Mouse (Mus musculus) MEL (cell line): ENCODE data around the gene Olfr820. TPM values are rescaled to one million over a fixed set of nuclear protein-coding genes. Genes with fewer than 3 reads are reported as not detected.
"Not testable (repeated sequence)": the region's sequence is repeated elsewhere in the genome, so short reads cannot be mapped to it uniquely, and the experiment has no call there.

Experiments used
- DNase-seq: peaks from one replicate; pipeline ENCODE4 v3.0.0; 2011; ENCODE audit warnings: low read depth, low spot score
- H3K27ac ChIP-seq: 2 replicates; pipeline ENCODE4 v1.5.1; 2012; ENCODE audit warnings: low read depth, mild to moderate bottlenecking, control low read depth, low read length, moderate library complexity; ENCODE audit not compliant: control insufficient read depth
- H3K27me3 ChIP-seq, 2 experiments: fragments of 150-350 bp in 1 of 2; sonication (generic) in 1 of 2; 2 replicates each; pipeline ENCODE4 v1.6.1; 2012; ENCODE audit warnings: low read length in 2 of 2, mild to moderate bottlenecking in 2 of 2, improper control_type of control experiment in 1 of 2, moderate library complexity in 1 of 2; ENCODE audit not compliant: insufficient read depth in 2 of 2, control insufficient read depth in 1 of 2
- H3K36me3 ChIP-seq, 2 experiments: 2 replicates each; pipeline ENCODE4 v1.6.1; 2012 to 2014; ENCODE audit warnings: low read length in 2 of 2, improper control_type of control experiment in 1 of 2, inconsistent platforms in 1 of 2, mild to moderate bottlenecking in 1 of 2; ENCODE audit not compliant: insufficient read depth in 2 of 2, control insufficient read depth in 1 of 2
- H3K4me1 ChIP-seq, 2 experiments: fragments of 150-350 bp in 1 of 2; sonication (generic) in 1 of 2; 2 replicates each; pipeline ENCODE4 v1.6.1; 2012; ENCODE audit warnings: low read length in 2 of 2, improper control_type of control experiment in 1 of 2, mild to moderate bottlenecking in 1 of 2; ENCODE audit not compliant: insufficient read depth in 2 of 2, control insufficient read depth in 1 of 2
- H3K4me3 ChIP-seq, 2 experiments: fragments of 150-350 bp in 1 of 2; sonication (generic) in 1 of 2; 2 replicates each; pipeline ENCODE4 v1.5.1; 2012; ENCODE audit warnings: low read depth in 2 of 2, low read length in 2 of 2, mild to moderate bottlenecking in 2 of 2, moderate library complexity in 2 of 2, control low read depth in 1 of 2, improper control_type of control experiment in 1 of 2; ENCODE audit not compliant: control insufficient read depth in 1 of 2, insufficient read depth in 1 of 2
- H3K79me2 ChIP-seq: 2 replicates; pipeline ENCODE4 v1.6.1; 2012; ENCODE audit warnings: mild to moderate bottlenecking, low read length, moderate library complexity; ENCODE audit not compliant: control insufficient read depth, poor library complexity, insufficient read depth
- H3K9ac ChIP-seq: 2 replicates; pipeline ENCODE4 v1.6.1; 2012; ENCODE audit warnings: low read depth, mild to moderate bottlenecking, control low read depth, low read length, moderate library complexity; ENCODE audit not compliant: control insufficient read depth, poor library complexity, severe bottlenecking
- H3K9me3 ChIP-seq: fragments of 150-350 bp; sonication (generic); replicated peaks from 2 replicates; pipeline ENCODE4 v1.6.1; 2012; ENCODE audit warnings: mild to moderate bottlenecking, low read length, improper control_type of control experiment, moderate library complexity; ENCODE audit not compliant: insufficient read depth
- BHLHE40 ChIP-seq: IDR thresholded peaks from 2 replicates; pipeline ENCODE4 v1.6.1; 2012; ENCODE audit warnings: low read depth, mild to moderate bottlenecking, inconsistent platforms, low read length, improper control_type of control experiment, borderline replicate concordance
- CHD1 ChIP-seq: IDR thresholded peaks from 2 replicates; pipeline ENCODE4 v1.6.1; 2012; ENCODE audit warnings: low read depth, mild to moderate bottlenecking, inconsistent platforms, low read length, improper control_type of control experiment
- CHD2 ChIP-seq: IDR thresholded peaks from 2 replicates; pipeline ENCODE4 v1.6.1; 2011; ENCODE audit warnings: low read length, improper control_type of control experiment
- EP300 ChIP-seq, 2 experiments: IDR thresholded peaks; 2 replicates each; pipeline ENCODE4 v1.6.1; 2011; ENCODE audit warnings: improper control_type of control experiment in 2 of 2, low read length in 2 of 2, low read depth in 1 of 2, mild to moderate bottlenecking in 1 of 2
- ETS1 ChIP-seq: IDR thresholded peaks from 2 replicates; pipeline ENCODE4 v1.6.1; 2012; ENCODE audit warnings: low read depth, mild to moderate bottlenecking, inconsistent platforms, low read length, improper control_type of control experiment, moderate library complexity
- GATA1 ChIP-seq: IDR thresholded peaks from 2 replicates; pipeline ENCODE4 v1.6.1; 2011; ENCODE audit warnings: low read depth, low read length, improper control_type of control experiment
- JUND ChIP-seq: IDR thresholded peaks from 2 replicates; pipeline ENCODE4 v1.6.1; 2011; ENCODE audit warnings: low read depth, mild to moderate bottlenecking, improper control_type of control experiment, low read length
- MYB ChIP-seq: IDR thresholded peaks from 2 replicates; pipeline ENCODE4 v1.6.1; 2011; ENCODE audit warnings: mild to moderate bottlenecking, low read depth, low read length, improper control_type of control experiment
- MYC ChIP-seq: IDR thresholded peaks from 2 replicates; pipeline ENCODE4 v1.6.1; 2011; ENCODE audit warnings: low read depth, mild to moderate bottlenecking, low read length, improper control_type of control experiment, moderate library complexity
- NELFE ChIP-seq: IDR thresholded peaks from 2 replicates; pipeline ENCODE4 v1.6.1; 2011; ENCODE audit warnings: low read depth, low read length, improper control_type of control experiment
- NRF1 ChIP-seq: IDR thresholded peaks from 2 replicates; pipeline ENCODE4 v1.6.1; 2014; ENCODE audit warnings: low read depth, mild to moderate bottlenecking, inconsistent platforms, low read length, improper control_type of control experiment, moderate library complexity; ENCODE audit not compliant: poor library complexity, insufficient read depth, severe bottlenecking
- POLR2A ChIP-seq, 2 experiments: IDR thresholded peaks; 2 replicates each; pipeline ENCODE4 v1.6.1; 2011 to 2012; ENCODE audit warnings: low read length in 2 of 2, mild to moderate bottlenecking in 2 of 2, control low read depth in 1 of 2, improper control_type of control experiment in 1 of 2, low read depth in 1 of 2, moderate library complexity in 1 of 2; ENCODE audit not compliant: control insufficient read depth in 1 of 2, insufficient read depth in 1 of 2, poor library complexity in 1 of 2
- RAD21 ChIP-seq: IDR thresholded peaks from 2 replicates; pipeline ENCODE4 v1.6.1; 2011; ENCODE audit warnings: mild to moderate bottlenecking, low read depth, low read length, improper control_type of control experiment
- RCOR1 ChIP-seq: IDR thresholded peaks from 2 replicates; pipeline ENCODE4 v1.6.1; 2012; ENCODE audit warnings: low read depth, mild to moderate bottlenecking, inconsistent platforms, low read length, improper control_type of control experiment
- SMC3 ChIP-seq: IDR thresholded peaks from 2 replicates; pipeline ENCODE4 v1.6.1; 2011; ENCODE audit warnings: low read depth, low read length, improper control_type of control experiment
- TAL1 ChIP-seq: IDR thresholded peaks from 2 replicates; pipeline ENCODE4 v1.6.1; 2012; ENCODE audit warnings: mild to moderate bottlenecking, inconsistent platforms, low read length, moderate library complexity, mixed read lengths
- UBTF ChIP-seq: IDR thresholded peaks from 2 replicates; pipeline ENCODE4 v1.6.1; 2012; ENCODE audit warnings: low read depth, mild to moderate bottlenecking, inconsistent platforms, low read length, improper control_type of control experiment, moderate library complexity, borderline replicate concordance; ENCODE audit not compliant: insufficient read depth
- USF2 ChIP-seq, 2 experiments: IDR thresholded peaks; 2 replicates each; pipeline ENCODE4 v1.6.1; 2011 to 2012; ENCODE audit warnings: improper control_type of control experiment in 2 of 2, low read length in 2 of 2, borderline replicate concordance in 1 of 2, inconsistent platforms in 1 of 2, low read depth in 1 of 2, mild to moderate bottlenecking in 1 of 2; ENCODE audit not compliant: insufficient read depth in 1 of 2
- ZKSCAN1 ChIP-seq: IDR thresholded peaks from 2 replicates; pipeline ENCODE4 v1.6.1; 2012; ENCODE audit warnings: low read depth, mild to moderate bottlenecking, inconsistent platforms, low read length, improper control_type of control experiment, moderate library complexity
- polyA plus RNA-seq, 2 experiments: library from polyadenylated mRNA; stranded (reverse) in 1 of 2; unstranded in 1 of 2; fragments of >175 nt in 1 of 2; fragments of >200 nt in 1 of 2; gene quantifications; 2 replicates each; pipeline versions ENCODE4 v1.2.1 to v1.2.4; 2012; ENCODE audit warnings: low replicate concordance in 2 of 2, low read depth in 1 of 2; ENCODE audit not compliant: insufficient read length in 2 of 2, insufficient read depth in 1 of 2, missing spikeins in 1 of 2
- total RNA-seq: library from RNA; depleted of rRNA; stranded (reverse); fragments of 300-350 nt; gene quantifications from 2 replicates; pipeline ENCODE4 v1.2.3, GENCODE M21; 2012; rRNA removed

Olfr820 gene
- total RNA-seq (not detected in 2 replicates), polyA plus RNA-seq (not detected)

DNA sequence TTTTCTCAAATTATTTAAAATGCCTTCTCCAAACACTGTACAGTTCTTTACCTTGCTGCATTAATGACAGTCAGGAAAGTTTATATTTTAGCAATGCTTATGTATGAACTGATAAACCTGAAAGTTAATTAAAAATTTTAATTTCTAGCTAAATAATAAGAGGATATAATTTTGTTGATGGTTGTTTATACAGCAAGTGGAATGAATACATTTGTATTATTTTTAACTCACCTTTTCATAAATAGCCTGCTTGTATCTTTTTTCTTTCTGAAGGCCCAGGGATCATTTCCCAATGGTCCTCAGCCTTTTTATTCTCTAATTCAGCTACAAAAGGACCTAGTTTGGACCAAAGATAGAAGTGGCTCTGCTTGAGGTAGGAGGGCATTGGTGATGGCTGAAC is at the start of gene Olfr820:
Olfr820 (plus strand) TSS at position 301 of the 400 bp plus-strand sequence.
- Histone ChIP-seq H3K79me2 (no peaks in the 10 kb centered on the region), H3K9ac (no peak within 1 kb of the TSS), H3K27ac (no peak within 1 kb of the TSS), H3K9me3 (no peaks in the 10 kb centered on the region), H3K27me3 (no peaks in the 10 kb centered on the region), H3K4me1 (no peaks in the 10 kb centered on the region), H3K4me3 (no peak within 1 kb of the TSS), H3K36me3 (no peaks in the 10 kb centered on the region)
- no peak for TF ChIP-seq ZKSCAN1
- no peak for TF ChIP-seq TAL1
- no peak for TF ChIP-seq POLR2A (IDR thresholded peaks at IDR 0.05; ENCODE audit: control insufficient read depth in 1 of 2, insufficient read depth in 1 of 2, low read depth in 1 of 2, low read length in 2 of 2, poor library complexity in 1 of 2)
- TF ChIP-seq CHD1: no peak
- no peak for TF ChIP-seq USF2 (IDR thresholded peaks at IDR 0.05; ENCODE audit: borderline replicate concordance in 1 of 2, insufficient read depth in 1 of 2, low read depth in 1 of 2, low read length in 2 of 2)
- TF ChIP-seq JUND: no peak
- no peak for TF ChIP-seq GATA1
- TF ChIP-seq MYC: no peak
- no peak for TF ChIP-seq UBTF
- TF ChIP-seq EP300 (IDR thresholded peaks at IDR 0.05; ENCODE audit: low read depth in 1 of 2, low read length in 2 of 2): no peak
- no peak for TF ChIP-seq BHLHE40
- TF ChIP-seq NRF1: no peak
- TF ChIP-seq CHD2: no peak
- TF ChIP-seq ETS1: no peak
- no peak for TF ChIP-seq SMC3
- TF ChIP-seq RCOR1: no peak
- no peak for TF ChIP-seq RAD21
- TF ChIP-seq NELFE: no peak
- TF ChIP-seq MYB: no peak
- DNase-seq: no peak

DNA sequence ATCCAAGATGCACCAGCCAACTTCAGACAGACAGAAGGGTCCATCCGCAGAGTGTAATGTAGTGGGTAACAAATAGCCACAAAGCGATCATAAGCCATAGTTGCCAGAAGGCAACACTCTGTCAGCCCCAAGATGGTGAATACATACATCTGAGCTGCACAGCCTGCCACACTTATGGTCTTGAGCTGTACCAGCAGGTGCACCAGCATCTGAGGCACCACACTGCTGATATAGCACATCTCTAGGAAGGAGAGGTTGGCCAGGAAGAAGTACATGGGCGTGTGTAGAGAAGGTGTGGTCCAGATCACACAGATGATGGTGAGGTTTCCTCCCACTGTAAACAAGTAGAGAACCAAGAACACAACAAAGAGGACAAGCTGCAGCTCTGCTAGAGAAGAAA is 46.2 kb upstream of the Olfr820 start:
- not testable (repeated sequence) for H3K4me3 ChIP-seq, H3K4me1 ChIP-seq, H3K9me3 ChIP-seq, H3K27me3 ChIP-seq, DNase-seq, H3K9ac ChIP-seq, H3K36me3 ChIP-seq, H3K79me2 ChIP-seq, H3K27ac ChIP-seq

DNA sequence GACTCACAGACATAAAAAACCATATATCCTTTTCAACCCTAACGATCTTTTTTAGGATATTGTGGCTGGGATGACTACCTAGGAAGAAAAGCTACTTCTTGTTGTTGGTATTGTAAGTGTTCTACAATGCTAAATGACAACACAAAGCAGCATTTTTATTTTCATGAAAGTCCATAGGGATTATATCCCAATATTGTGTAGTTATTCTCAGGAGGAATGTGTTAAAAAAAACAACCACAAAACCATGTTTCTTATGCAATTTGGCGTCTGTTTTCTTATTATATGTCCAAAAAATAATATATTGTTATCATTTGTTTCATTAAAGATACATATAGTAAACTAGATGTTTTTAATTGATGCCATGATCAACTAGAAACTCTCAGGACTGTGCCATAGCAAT is 45.3 kb upstream of the Olfr820 start, which contains the start of gene Olfr819:
Olfr819 (minus strand) TSS at position 101 of the 400 bp plus-strand sequence.
- H3K4me1 ChIP-seq, H3K36me3 ChIP-seq: not testable (repeated sequence)

DNA sequence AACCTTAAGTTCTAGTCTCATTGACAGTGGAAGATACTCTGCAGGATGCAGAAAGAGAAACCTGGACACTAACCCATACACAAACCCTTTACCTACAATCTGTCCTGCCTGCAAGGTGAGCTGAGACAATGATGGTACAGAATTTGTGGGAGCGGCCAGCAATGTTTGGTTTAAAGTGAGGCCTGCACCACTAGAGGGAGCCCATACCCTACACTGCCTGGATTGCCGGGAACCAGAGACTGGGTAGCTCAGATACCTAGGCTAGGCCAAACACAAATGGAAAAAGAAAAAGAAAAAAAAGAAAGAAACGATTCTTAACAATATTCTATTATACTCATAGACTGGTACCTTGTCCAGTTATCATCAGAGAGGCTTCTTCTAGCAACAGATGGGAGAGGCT is 39.4 kb upstream of the Olfr820 start:
- not testable (repeated sequence) for H3K79me2 ChIP-seq, DNase-seq, H3K9ac ChIP-seq, H3K4me1 ChIP-seq, H3K9me3 ChIP-seq, H3K27me3 ChIP-seq, H3K27ac ChIP-seq, H3K4me3 ChIP-seq, H3K36me3 ChIP-seq

More for the DNA sequence above, 45.3 kb upstream of the Olfr820 start, which contains the start of gene Olfr819:
- H3K79me2 ChIP-seq, DNase-seq, H3K27ac ChIP-seq, H3K9me3 ChIP-seq, H3K9ac ChIP-seq, H3K4me3 ChIP-seq, H3K27me3 ChIP-seq: not testable (repeated sequence)
